Mouse (Mus musculus) embryonic facial prominence, embryonic 14.5 days (tissue): Measurements from ENCODE around the gene Zfp275. TPM values are rescaled to one million over a fixed set of nuclear protein-coding genes. Genes with fewer than 3 reads are reported as not detected.
"Not testable (repeated sequence)": the region's sequence is repeated elsewhere in the genome, so short reads cannot be mapped to it uniquely, and the experiment has no call there.

Source experiments
- ATAC-seq: fragments of 200-750 bp; cut with Nextera tagmentation; 2 replicates; pipeline ENCODE4 v1.8.0; 2017; ENCODE audit warnings: low read depth, moderate number of reproducible peaks, moderate TSS enrichment
- DNase-seq: peaks from one replicate; pipeline ENCODE4 v3.0.0-alpha.2; 2015; ENCODE audit warnings: low spot score
- H3K27ac ChIP-seq: fragments of 300-500 bp; sonication (generic); replicated peaks from 2 replicates; pipeline ENCODE4 v1.5.1; 2014; ENCODE audit warnings: low read depth, mild to moderate bottlenecking, low read length, moderate library complexity
- H3K27me3 ChIP-seq: fragments of 300-500 bp; sonication (generic); replicated peaks from 2 replicates; pipeline ENCODE4 v1.6.1; 2014; ENCODE audit warnings: low read length; ENCODE audit not compliant: control insufficient read depth, insufficient read depth
- H3K36me3 ChIP-seq: fragments of 300-500 bp; sonication (generic); 2 replicates; pipeline ENCODE4 v1.6.1; 2014; ENCODE audit warnings: low read length, mixed read lengths; ENCODE audit not compliant: control insufficient read depth, insufficient read depth
- H3K4me1 ChIP-seq: fragments of 300-500 bp; sonication (generic); 2 replicates; pipeline ENCODE4 v1.6.1; 2014; ENCODE audit warnings: antibody characterized with exemption, low read length; ENCODE audit not compliant: control insufficient read depth, insufficient read depth
- H3K4me2 ChIP-seq: fragments of 300-500 bp; sonication (generic); 2 replicates; pipeline ENCODE4 v1.6.1; 2014; ENCODE audit warnings: low read depth, mild to moderate bottlenecking, low read length, moderate library complexity, mixed read lengths
- H3K4me3 ChIP-seq: fragments of 300-500 bp; sonication (generic); 2 replicates; pipeline ENCODE4 v1.5.1; 2014; ENCODE audit warnings: low read depth, mild to moderate bottlenecking, low read length
- H3K9ac ChIP-seq: fragments of 300-500 bp; sonication (generic); 2 replicates; pipeline ENCODE4 v1.6.1; 2014; ENCODE audit warnings: low read depth, mild to moderate bottlenecking, low read length, moderate library complexity, mixed read lengths
- H3K9me3 ChIP-seq: fragments of 300-500 bp; sonication (generic); 2 replicates; pipeline ENCODE4 v1.6.1; 2016; ENCODE audit warnings: low read length; ENCODE audit not compliant: control insufficient read depth
- WGBS: fragments of 180-500 bp; shearing (Covaris S2); extraction: QIAGEN DNeasy Blood & Tissue Kit; methylation state at CpG from one replicate; pipeline ENCODE4 v1.1.7; 2014; 5-methylcytosine and 5-hydroxymethylcytosine counted together
- polyA plus RNA-seq: library from polyadenylated mRNA; unstranded; fragments of >200 nt; fragmentation: Nextera tagmentation; extraction: Ambion mirVana; gene quantifications from 2 replicates; pipeline ENCODE4 v1.2.1, GENCODE M21; 2014

Gene Zfp275
- polyA plus RNA-seq, 1 experiment from 2014 or later, result 27.1 TPM

DNA sequence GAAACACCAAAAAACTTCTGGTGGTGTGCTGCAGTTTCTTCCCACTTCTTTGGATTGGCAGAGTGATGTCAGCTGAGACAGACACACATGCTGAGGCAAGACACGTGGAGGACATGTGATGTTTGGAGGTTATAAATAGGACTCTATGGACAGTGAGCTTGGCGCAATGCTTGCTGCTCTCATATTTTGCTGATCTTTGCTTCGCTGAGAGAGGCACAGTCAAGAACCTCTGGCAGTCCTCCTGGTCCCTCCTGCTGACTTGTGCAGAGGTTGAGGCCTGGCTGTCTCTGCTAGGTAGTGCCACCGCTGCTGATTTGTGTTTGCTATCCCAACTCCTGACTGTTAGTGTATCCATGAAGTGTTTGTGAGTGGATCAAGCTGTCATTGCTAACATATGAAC is 49.1 kb downstream of the Zfp275 start:
- no peaks in the 10 kb centered on the region for H3K4me1 ChIP-seq
- WGBS, result 79% methylated on average over 4 of the region's 4 CpGs
- DNase-seq, result no peak
- no peak for ATAC-seq
- H3K9ac ChIP-seq, result no peak overlapping the region
- no peaks in the 10 kb centered on the region for H3K36me3 ChIP-seq
- H3K4me3 ChIP-seq, result no peak overlapping the region
- no peaks in the 10 kb centered on the region for H3K9me3 ChIP-seq
- H3K27me3 ChIP-seq, result no peaks in the 10 kb centered on the region; the same call in 1 of the 2 replicates
- H3K4me2 ChIP-seq, result no peak overlapping the region
- H3K27ac ChIP-seq, result no peak overlapping the region

DNA sequence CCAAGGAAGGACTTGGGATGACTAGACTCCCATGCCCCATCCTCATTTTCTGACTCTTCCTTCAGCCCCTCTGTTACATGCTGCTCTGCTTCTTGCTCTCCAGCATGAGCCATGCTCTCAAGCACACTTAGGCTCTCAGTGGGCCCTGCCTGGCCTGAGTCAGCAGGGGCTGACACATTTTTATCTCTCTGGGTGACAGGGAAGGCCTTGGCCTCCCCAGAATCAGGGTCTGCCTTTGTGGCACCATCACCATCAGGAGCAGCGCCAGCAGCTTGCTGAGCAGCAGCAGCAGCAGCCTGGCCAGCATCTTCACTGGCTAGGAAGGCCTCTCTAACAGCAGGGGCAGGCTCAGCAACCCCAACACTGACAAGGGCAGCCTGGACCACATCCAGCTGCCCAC is 54.0 kb downstream of the Zfp275 start:
- Histone ChIP-seq H3K36me3 (no peaks in the 10 kb centered on the region), H3K27ac (no peak overlapping the region), H3K4me3 (no peak overlapping the region), H3K9ac (no peak overlapping the region), H3K9me3 (no peaks in the 10 kb centered on the region), H3K27me3 (no peaks in the 10 kb centered on the region; the same call in 1 of the 2 replicates), H3K4me2 (no peak overlapping the region), H3K4me1 (no peaks in the 10 kb centered on the region)
- DNase-seq, result no peak
- WGBS, result 75% methylated on average over 1 of the region's 1 CpGs
- no peak for ATAC-seq

DNA sequence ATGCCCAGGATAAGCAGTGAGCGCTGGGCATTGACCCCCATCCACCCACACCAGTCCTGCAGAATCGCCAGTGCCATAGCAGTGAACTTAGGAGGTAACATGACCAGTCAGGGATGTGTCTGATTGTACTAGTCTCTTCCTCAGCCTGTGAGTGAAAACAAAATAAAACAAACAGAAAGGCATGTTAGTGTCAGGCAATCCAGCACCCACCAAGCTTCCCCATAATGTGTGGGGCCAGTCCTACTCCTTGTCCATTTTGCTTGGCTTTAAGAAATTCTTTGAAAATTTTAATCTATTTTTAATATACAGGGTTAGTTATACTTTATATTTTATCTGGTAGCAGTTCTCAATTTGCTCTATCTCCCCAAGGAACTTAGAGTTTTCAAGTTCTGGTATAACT is 56.2 kb downstream of the Zfp275 start, which contains the start of gene Gm18336:
TSS of gene Gm18336 (minus strand) at position 101 of the 400 bp plus-strand sequence.
- H3K4me2 ChIP-seq, H3K4me1 ChIP-seq, H3K9me3 ChIP-seq, H3K36me3 ChIP-seq, H3K27ac ChIP-seq, H3K9ac ChIP-seq, H3K27me3 ChIP-seq, ATAC-seq, H3K4me3 ChIP-seq, DNase-seq: not testable (repeated sequence)
- 33% methylated on average over 1 of the region's 2 CpGs for WGBS

GRCm38 (mm10) chrX:73400951-73401350 is 58.5 kb downstream of the Zfp275 start:
- Histone ChIP-seq H3K4me1 (no peaks in the 10 kb centered on the region), H3K9me3 (no peaks in the 10 kb centered on the region), H3K27me3 (no peaks in the 10 kb centered on the region), H3K27ac (no peak overlapping the region), H3K36me3 (no peaks in the 10 kb centered on the region), H3K9ac (no peak overlapping the region), H3K4me2 (no peak overlapping the region), H3K4me3 (no peak overlapping the region)
- ATAC-seq, result no peak
- WGBS, result 89% methylated on average over 20 of the region's 20 CpGs
- no peak for DNase-seq

DNA sequence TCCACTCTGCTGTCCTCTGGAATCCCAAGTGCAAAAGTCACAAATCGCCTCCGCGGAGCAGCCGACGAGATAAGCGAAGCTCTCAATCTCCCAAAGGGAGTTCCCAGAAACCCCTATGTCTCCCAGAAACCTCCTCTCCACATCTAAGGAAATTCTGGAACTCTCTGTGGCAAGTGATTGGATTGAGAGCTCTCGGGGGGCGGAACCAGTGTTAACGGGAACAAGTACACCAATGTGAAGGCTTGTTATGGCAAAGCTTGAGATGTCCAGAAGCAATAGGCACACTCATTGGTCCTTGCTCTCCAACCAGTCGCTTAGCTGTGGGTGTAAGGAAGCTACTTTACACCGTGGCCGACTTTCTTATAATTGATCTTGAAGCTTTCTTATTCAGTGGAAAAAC is 59.2 kb downstream of the Zfp275 start:
- H3K9ac ChIP-seq, result no peak overlapping the region
- DNase-seq (no peak), ATAC-seq (no peak)
- 87% methylated on average over 12 of the region's 12 CpGs for WGBS
- H3K27ac ChIP-seq, result no peak overlapping the region
- H3K4me1 ChIP-seq, result no peaks in the 10 kb centered on the region
- H3K9me3 ChIP-seq, result no peaks in the 10 kb centered on the region
- no peaks in the 10 kb centered on the region for H3K36me3 ChIP-seq
- no peaks in the 10 kb centered on the region for H3K27me3 ChIP-seq
- no peak overlapping the region for H3K4me2 ChIP-seq
- H3K4me3 ChIP-seq, result no peak overlapping the region

Other genes with a start within 250 kb of the Zfp275 start
- 2.0 and 3.6 TPM in 2 replicates for gene Xlr3a, start 245.5 kb upstream of the Zfp275 start, polyA plus RNA-seq
- gene Gm14685, start 225.6 kb upstream of the Zfp275 start, polyA plus RNA-seq, result 0.20 and 0.21 TPM in 2 replicates
- gene Xlr5b, start 193.8 kb upstream of the Zfp275 start, polyA plus RNA-seq, result 0.24 TPM in 1 of 2 replicates, not detected in the other
- gene DXBay18, start 193.2 kb upstream of the Zfp275 start, polyA plus RNA-seq, result not detected in 2 replicates
- gene Spin2d, start 165.6 kb upstream of the Zfp275 start, polyA plus RNA-seq, result not detected in 2 replicates
- 8.8 and 23.2 TPM in 2 replicates for gene Xlr3b, start 150.4 kb upstream of the Zfp275 start, polyA plus RNA-seq
- 0.83 and 2.2 TPM in 2 replicates for gene Xlr4b, start 128.3 kb upstream of the Zfp275 start, polyA plus RNA-seq
- 10.6 and 11.1 TPM in 2 replicates for gene F8a, start 114.3 kb upstream of the Zfp275 start, polyA plus RNA-seq
- 0.13 and 0.24 TPM in 2 replicates for gene Xlr4c, start 99.5 kb upstream of the Zfp275 start, polyA plus RNA-seq
- 0.21 and 0.46 TPM in 2 replicates for gene Xlr3c, start 77.2 kb upstream of the Zfp275 start, polyA plus RNA-seq
- 0.11 TPM in 1 of 2 replicates, not detected in the other for gene Xlr5a, start 49.6 kb upstream of the Zfp275 start, polyA plus RNA-seq
- gene Xlr5c, start 49.6 kb upstream of the Zfp275 start, polyA plus RNA-seq, result not detected in 2 replicates
- not detected in 2 replicates for gene Gm45015, start 5.8 kb upstream of the Zfp275 start, polyA plus RNA-seq
- not detected in 2 replicates for gene Gm18336, start 56.1 kb downstream of the Zfp275 start, polyA plus RNA-seq
- 0.11 and 0.21 TPM in 2 replicates for gene Zfp92, start 68.5 kb downstream of the Zfp275 start, polyA plus RNA-seq
- gene Trex2, start 92.7 kb downstream of the Zfp275 start, polyA plus RNA-seq, result 1.3 and 2.9 TPM in 2 replicates
- gene Haus7, start 116.4 kb downstream of the Zfp275 start, polyA plus RNA-seq, result 48.2 and 52.5 TPM in 2 replicates
- 263 and 311 TPM in 2 replicates for gene Bgn, start 141.0 kb downstream of the Zfp275 start, polyA plus RNA-seq
- gene Atp2b3, start 160.5 kb downstream of the Zfp275 start, polyA plus RNA-seq, result 0.80 and 1.3 TPM in 2 replicates